Mouse (Mus musculus): Measurements from ENCODE around the gene Rab44.
A peak's percentile ranks its signal among the peaks of the same experiment; 100 is the strongest.
"Not testable (repeated sequence)": the region's sequence is repeated elsewhere in the genome, so short reads cannot be mapped to it uniquely, and the experiment has no call there.

Rab44 gene

GRCm38 (mm10) chr17:29113591-29114352 is at the start of gene Rab44:
Gene Rab44 (plus strand): TSS chr17:29114145.
- DNase-seq (ENCODE audit: low spot score in 2 of 2): peak in 1 of 2 experiments; percentile 16

- DNase-seq (ENCODE audit: low spot score in 2 of 2): no peak
These were observed 48.6 kb upstream of the Rab44 start for GRCm38 (mm10) chr17:29065245-29065940.

- DNase-seq (ENCODE audit: low spot score in 2 of 2): no peak
These were observed 48.0 kb upstream of the Rab44 start for GRCm38 (mm10) chr17:29065971-29066370.

GRCm38 (mm10) chr17:29067416-29067815 is 46.5 kb upstream of the Rab44 start:
- not testable (repeated sequence) for DNase-seq (ENCODE audit: low spot score in 2 of 2)

- no peak for DNase-seq (ENCODE audit: low spot score in 2 of 2)
These were observed 46.1 kb upstream of the Rab44 start for GRCm38 (mm10) chr17:29067847-29068246.

- DNase-seq (ENCODE audit: low spot score in 2 of 2): no peak
These were observed 44.9 kb upstream of the Rab44 start for GRCm38 (mm10) chr17:29069063-29069462.

GRCm38 (mm10) chr17:29071820-29072219 is 42.1 kb upstream of the Rab44 start:
- DNase-seq (ENCODE audit: low spot score in 2 of 2): no peak

- DNase-seq (ENCODE audit: low spot score in 2 of 2): no peak
These were observed 41.1 kb upstream of the Rab44 start for GRCm38 (mm10) chr17:29072701-29073307.

GRCm38 (mm10) chr17:29073313-29073712 is 40.6 kb upstream of the Rab44 start:
- no peak for DNase-seq (ENCODE audit: low spot score in 2 of 2)

- DNase-seq (ENCODE audit: low spot score in 2 of 2): no peak
These were observed 39.9 kb upstream of the Rab44 start for GRCm38 (mm10) chr17:29074085-29074484.

- DNase-seq (ENCODE audit: low spot score in 2 of 2): no peak
These were observed 37.7 kb upstream of the Rab44 start for GRCm38 (mm10) chr17:29076235-29076634.

GRCm38 (mm10) chr17:29077786-29078509 is 36.0 kb upstream of the Rab44 start:
- DNase-seq (ENCODE audit: low spot score in 2 of 2): no peak

GRCm38 (mm10) chr17:29078519-29079383 is 35.2 kb upstream of the Rab44 start:
- peak in 1 of 2 experiments; percentile 75 for DNase-seq (ENCODE audit: low spot score in 2 of 2)

- no peak for DNase-seq (ENCODE audit: low spot score in 2 of 2)
These were observed 33.0 kb upstream of the Rab44 start for GRCm38 (mm10) chr17:29080758-29081617.

- no peak for DNase-seq (ENCODE audit: low spot score in 2 of 2)
These were observed 32.1 kb upstream of the Rab44 start for GRCm38 (mm10) chr17:29081618-29082381.

- DNase-seq (ENCODE audit: low spot score in 2 of 2): no peak
These were observed 30.4 kb upstream of the Rab44 start for GRCm38 (mm10) chr17:29083586-29083985.

- peak in 1 of 2 experiments; percentile 50 for DNase-seq (ENCODE audit: low spot score in 2 of 2)
These were observed 29.3 kb upstream of the Rab44 start for GRCm38 (mm10) chr17:29084656-29085055.

- peak in 1 of 2 experiments; percentile 47 for DNase-seq (ENCODE audit: low spot score in 2 of 2)
These were observed 28.7 kb upstream of the Rab44 start for GRCm38 (mm10) chr17:29085266-29085665.

- DNase-seq (ENCODE audit: low spot score in 2 of 2): peak in 1 of 2 experiments; percentile 44
These were observed 27.0 kb upstream of the Rab44 start for GRCm38 (mm10) chr17:29086916-29087315.

All from urinary bladder, postnatal 4 days (tissue).